ENCODE assay signal across 18 mouse cellular contexts in the genomic region with DNA sequence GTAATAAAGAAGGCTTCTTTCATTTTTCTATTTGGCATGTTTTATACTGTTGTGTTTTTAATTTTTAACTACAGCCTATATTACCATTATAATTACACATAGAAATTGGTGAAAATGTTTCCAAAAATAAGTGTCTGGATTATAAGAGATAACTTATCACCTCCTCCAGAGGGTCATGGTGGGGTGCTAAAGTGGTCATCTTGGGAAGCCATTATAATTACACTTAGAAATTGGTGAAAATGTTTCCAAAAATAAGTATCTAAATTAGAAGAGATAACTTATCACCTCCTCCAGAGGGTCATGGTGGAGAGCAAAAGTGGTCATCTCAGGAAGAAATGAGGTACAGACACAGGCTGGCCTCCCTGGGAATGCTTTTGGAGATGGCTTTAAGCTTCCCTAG. TPM values are rescaled to one million over a fixed set of nuclear protein-coding genes. Genes with fewer than 3 reads are reported as not detected.
DNase-seq lines count a peak whose midpoint lies in the region; ATAC-seq and TF ChIP-seq lines count a peak whose summit lies in the region.
"Had no signal": no experiment of that assay in that cellular context is flagged by ENCODE, and none has a peak within 500 bp of the region (broad histone marks: within the 10 kb centered on the region; RNA-seq: fewer than 3 reads in every experiment).

No protein-coding gene starts in this region.

- no peak for ATAC-seq in hindbrain, embryonic 14.5 days (ENCODE audit: low FRiP score)
- no peak for ATAC-seq in hindbrain, embryonic 16.5 days
- ATAC-seq in G1E (ENCODE audit: extremely low read depth, insufficient number of reproducible peaks, low FRiP score, poor library complexity, severe bottlenecking) = no peak
- no peak for ATAC-seq in hindbrain, embryonic 15.5 days (ENCODE audit: low FRiP score, low read depth)
- no peak for ATAC-seq in liver, embryonic 16.5 days (ENCODE audit: low read depth)
- no peak for ATAC-seq in forebrain, embryonic 12.5 days (ENCODE audit: low FRiP score)
- ATAC-seq: intestine, embryonic 15.5 days had no signal

- H3K36me3 ChIP-seq in hindbrain, embryonic 14.5 days (replicated peaks; ENCODE audit: control insufficient read depth, insufficient read depth) = peaks cover 11% of the 10 kb centered on the region
- H3K36me3 ChIP-seq in hindbrain, embryonic 16.5 days (ENCODE audit: control insufficient read depth, insufficient read depth, low read length) = peaks cover 2% of the 10 kb centered on the region; the same call in 1 of the 2 replicates
- H3K36me3 ChIP-seq in G1E (replicated peaks) = peaks cover 62% of the 10 kb centered on the region
- peaks cover 3% of the 10 kb centered on the region for H3K36me3 ChIP-seq in hindbrain, embryonic 15.5 days
- no peaks in the 10 kb centered on the region for H3K36me3 ChIP-seq in liver, embryonic 16.5 days (ENCODE audit: control insufficient read depth, insufficient read depth)
- H3K36me3 ChIP-seq in forebrain, embryonic 10.5 days (replicated peaks) = peaks cover 17% of the 10 kb centered on the region
- H3K36me3 ChIP-seq in forebrain, embryonic 12.5 days (replicated peaks) = peaks cover 15% of the 10 kb centered on the region
- H3K36me3 ChIP-seq: intestine, embryonic 15.5 days had no signal

- peaks cover 36% of the 10 kb centered on the region for H3K4me1 ChIP-seq in hindbrain, embryonic 14.5 days (replicated peaks; ENCODE audit: control insufficient read depth, insufficient read depth, low read length)
- H3K4me1 ChIP-seq in hindbrain, embryonic 16.5 days (ENCODE audit: control insufficient read depth, insufficient read depth, low read depth, low read length) = peaks cover 9% of the 10 kb centered on the region
- H3K4me1 ChIP-seq in G1E (ENCODE audit: insufficient read depth, low read depth, low read length) = peaks cover 75% of the 10 kb centered on the region
- peaks cover 41% of the 10 kb centered on the region for H3K4me1 ChIP-seq in hindbrain, embryonic 15.5 days (replicated peaks)
- peaks cover 64% of the 10 kb centered on the region for H3K4me1 ChIP-seq in liver, embryonic 16.5 days (ENCODE audit: control insufficient read depth, low read depth, low read length)
- peaks cover 47% of the 10 kb centered on the region for H3K4me1 ChIP-seq in forebrain, embryonic 10.5 days
- H3K4me1 ChIP-seq in forebrain, embryonic 12.5 days = peaks cover 38% of the 10 kb centered on the region
- H3K4me1 ChIP-seq: intestine, embryonic 15.5 days had no signal

- no peak overlapping the region for H3K9ac ChIP-seq in hindbrain, embryonic 14.5 days
- H3K9ac ChIP-seq in hindbrain, embryonic 16.5 days (ENCODE audit: low read depth, low read length) = no peak overlapping the region
- H3K9ac ChIP-seq in hindbrain, embryonic 15.5 days = no peak overlapping the region
- peak overlapping the region; percentile 43 for H3K9ac ChIP-seq in liver, embryonic 16.5 days (ENCODE audit: low read depth, low read length)
- H3K9ac ChIP-seq in forebrain, embryonic 12.5 days = no peak overlapping the region
- H3K9ac ChIP-seq: intestine, embryonic 15.5 days; midbrain, embryonic 12.5 days had no signal

- no peaks in the 10 kb centered on the region for H3K27me3 ChIP-seq in hindbrain, embryonic 14.5 days (ENCODE audit: control insufficient read depth, insufficient read depth, low read length)
- no peaks in the 10 kb centered on the region for H3K27me3 ChIP-seq in hindbrain, embryonic 16.5 days (replicated peaks; ENCODE audit: control insufficient read depth, insufficient read depth, low read length)
- H3K27me3 ChIP-seq in G1E (ENCODE audit: insufficient read depth, low read length) = no peaks in the 10 kb centered on the region
- H3K27me3 ChIP-seq in hindbrain, embryonic 15.5 days = no peaks in the 10 kb centered on the region
- H3K27me3 ChIP-seq in liver, embryonic 16.5 days (ENCODE audit: control insufficient read depth, insufficient read depth, low read depth, low read length) = no peaks in the 10 kb centered on the region
- peaks cover 6% of the 10 kb centered on the region; the same call in 1 of the 2 replicates for H3K27me3 ChIP-seq in forebrain, embryonic 10.5 days (ENCODE audit: poor library complexity, severe bottlenecking)
- H3K27me3 ChIP-seq in forebrain, embryonic 12.5 days = no peaks in the 10 kb centered on the region
- H3K27me3 ChIP-seq: intestine, embryonic 15.5 days; midbrain, embryonic 12.5 days had no signal

- no peak for DNase-seq in hindbrain, embryonic 14.5 days (ENCODE audit: low spot score)
- no peak for DNase-seq in G1E (ENCODE audit: low spot score)
- no peak for DNase-seq in forebrain, embryonic 10.5 days (ENCODE audit: extremely low spot score, low spot score)
- DNase-seq: adrenal gland, adult 2 months; cerebellum, adult 18-20 months; cerebellum, postnatal 14 days; gastrocnemius, postnatal 36 days; heart, adult 2 months; kidney, adult 8-10 months; kidney, postnatal 14 days; lung, adult 18-20 months; lung, postnatal 10 days had no signal

- no peaks in the 10 kb centered on the region for H3K9me3 ChIP-seq in hindbrain, embryonic 14.5 days (ENCODE audit: control insufficient read depth, low read length)
- H3K9me3 ChIP-seq in hindbrain, embryonic 16.5 days (ENCODE audit: control insufficient read depth, low read length) = no peaks in the 10 kb centered on the region
- no peaks in the 10 kb centered on the region for H3K9me3 ChIP-seq in G1E (replicated peaks)
- H3K9me3 ChIP-seq in hindbrain, embryonic 15.5 days = no peaks in the 10 kb centered on the region
- no peaks in the 10 kb centered on the region for H3K9me3 ChIP-seq in liver, embryonic 16.5 days (replicated peaks; ENCODE audit: control insufficient read depth, low read length)
- no peaks in the 10 kb centered on the region for H3K9me3 ChIP-seq in forebrain, embryonic 10.5 days
- no peaks in the 10 kb centered on the region for H3K9me3 ChIP-seq in forebrain, embryonic 12.5 days
- H3K9me3 ChIP-seq: intestine, embryonic 15.5 days; midbrain, embryonic 12.5 days had no signal

- no peak overlapping the region for H3K4me2 ChIP-seq in hindbrain, embryonic 14.5 days (replicated peaks)
- H3K4me2 ChIP-seq in hindbrain, embryonic 16.5 days (ENCODE audit: low read length) = no peak overlapping the region
- no peak overlapping the region for H3K4me2 ChIP-seq in hindbrain, embryonic 15.5 days
- H3K4me2 ChIP-seq in liver, embryonic 16.5 days (ENCODE audit: low read depth, low read length) = peak overlapping the region; percentile 19; the same call in 1 of the 2 replicates
- no peak overlapping the region for H3K4me2 ChIP-seq in forebrain, embryonic 12.5 days
- H3K4me2 ChIP-seq: intestine, embryonic 15.5 days; midbrain, embryonic 12.5 days had no signal

- H3K27ac ChIP-seq in hindbrain, embryonic 14.5 days = peak overlapping the region; percentile 40
- H3K27ac ChIP-seq in hindbrain, embryonic 16.5 days (ENCODE audit: low read depth, low read length) = no peak overlapping the region
- H3K27ac ChIP-seq in hindbrain, embryonic 15.5 days (replicated peaks) = 0 out of 2 replicates have a peak overlapping the region, but pooled peaks have one; percentile 46
- peak overlapping the region; percentile 100 for H3K27ac ChIP-seq in liver, embryonic 16.5 days (ENCODE audit: low read length)
- no peak overlapping the region; the same call in 1 of the 2 replicates for H3K27ac ChIP-seq in forebrain, embryonic 10.5 days
- H3K27ac ChIP-seq in forebrain, embryonic 12.5 days = no peak overlapping the region
- H3K27ac ChIP-seq: heart, adult 2 months; intestine, embryonic 15.5 days had no signal

- TF ChIP-seq CTCF in G1E (IDR thresholded peaks at IDR 0.05; ENCODE audit: low read depth, low read length) = no peak

- H3K4me3 ChIP-seq in hindbrain, embryonic 14.5 days (replicated peaks; ENCODE audit: low read length) = no peak overlapping the region
- no peak overlapping the region for H3K4me3 ChIP-seq in hindbrain, embryonic 16.5 days (ENCODE audit: low read length)
- H3K4me3 ChIP-seq in G1E (ENCODE audit: low read depth, low read length) = peak overlapping the region; percentile 59; the same call in 1 of the 2 replicates
- no peak overlapping the region for H3K4me3 ChIP-seq in hindbrain, embryonic 15.5 days
- H3K4me3 ChIP-seq in liver, embryonic 16.5 days (ENCODE audit: low read depth, low read length) = no peak overlapping the region
- H3K4me3 ChIP-seq in forebrain, embryonic 10.5 days = no peak overlapping the region
- no peak overlapping the region for H3K4me3 ChIP-seq in forebrain, embryonic 12.5 days (replicated peaks)
- H3K4me3 ChIP-seq: heart, adult 2 months; intestine, embryonic 15.5 days; midbrain, embryonic 12.5 days had no signal

RNA-seq across cellular contexts. Expression of a gene that starts 48.5 kb away (rescaled TPM):
- polyA plus RNA-seq in hindbrain, embryonic 14.5 days (2014; fragmentation: Nextera tagmentation; extraction: Ambion mirVana) = 48.0 and 54.9 TPM in 2 replicates
- 43.9 and 46.5 TPM in 2 replicates for polyA plus RNA-seq in hindbrain, embryonic 16.5 days (2015; fragmentation: Nextera tagmentation; extraction: Ambion mirVana)
- 42.4 and 51.4 TPM in 2 replicates for total RNA-seq in G1E (2014; fragmentation: Nextera tagmentation)
- 7.2 and 10.5 TPM in 2 replicates for total RNA-seq in G1E (2017)
- 46.2 and 70.6 TPM in 2 replicates for polyA plus RNA-seq in G1E (2012)
- polyA plus RNA-seq in hindbrain, embryonic 15.5 days (2015; fragmentation: Nextera tagmentation; extraction: Ambion mirVana) = 66.2 and 68.6 TPM in 2 replicates
- polyA plus RNA-seq in liver, embryonic 16.5 days (2015; fragmentation: Nextera tagmentation; extraction: Ambion mirVana) = 8.7 and 11.0 TPM in 2 replicates
- 15.7 and 15.8 TPM in 2 replicates for polyA plus RNA-seq in forebrain, embryonic 10.5 days (2016; fragmentation: Nextera tagmentation; extraction: Ambion mirVana)
- 51.5 and 64.7 TPM in 2 replicates for polyA plus RNA-seq in forebrain, embryonic 12.5 days (2016; fragmentation: Nextera tagmentation; extraction: Ambion mirVana)

Comparison
In these comparisons a context has a peak if more than half of its experiments do, and no peak if none do; other contexts are left out.
1. H3K27ac ChIP-seq: peak in hindbrain, embryonic 14.5 days (single experiment), hindbrain, embryonic 15.5 days (single experiment) and liver, embryonic 16.5 days (single experiment); none in hindbrain, embryonic 16.5 days (single experiment), forebrain, embryonic 10.5 days (single experiment) and forebrain, embryonic 12.5 days (single experiment).